Mouse (Mus musculus) kidney, postnatal 0 days (tissue): ENCODE results near the gene Tas1r1. TPM values are rescaled to one million over a fixed set of nuclear protein-coding genes. Genes with fewer than 3 reads are reported as not detected.
A peak's percentile ranks its signal among the peaks of the same experiment; 100 is the strongest.

ENCODE experiments used
- ATAC-seq: fragments of 200-750 bp; cut with Nextera tagmentation; replicated peaks from 2 replicates; pipeline ENCODE4 v1.8.0; 2017; ENCODE audit warnings: low read depth, moderate number of reproducible peaks, moderate TSS enrichment, moderate library complexity; ENCODE audit not compliant: low FRiP score
- DNase-seq: peaks from one replicate; pipeline ENCODE4 v3.0.0-alpha.2; 2016; ENCODE audit warnings: low spot score
- H3K27ac ChIP-seq: fragments of 300-500 bp; sonication (generic); 2 replicates; pipeline ENCODE4 v1.5.1; 2014; ENCODE audit warnings: mild to moderate bottlenecking
- H3K27me3 ChIP-seq: fragments of 300-500 bp; sonication (generic); 2 replicates; pipeline ENCODE4 v1.6.1; 2014; ENCODE audit warnings: low read length, mixed read lengths; ENCODE audit not compliant: insufficient read depth
- H3K36me3 ChIP-seq: fragments of 300-500 bp; sonication (generic); 2 replicates; pipeline ENCODE4 v1.6.1; 2014; ENCODE audit warnings: low read length, mixed read lengths; ENCODE audit not compliant: insufficient read depth
- H3K4me1 ChIP-seq: fragments of 300-500 bp; sonication (generic); replicated peaks from 2 replicates; pipeline ENCODE4 v1.6.1; 2014; ENCODE audit warnings: antibody characterized with exemption, low read length, mixed read lengths; ENCODE audit not compliant: insufficient read depth
- H3K4me2 ChIP-seq: fragments of 300-500 bp; sonication (generic); 2 replicates; pipeline ENCODE4 v1.6.1; 2014; ENCODE audit warnings: mild to moderate bottlenecking, low read length, moderate library complexity, mixed read lengths
- H3K4me3 ChIP-seq: fragments of 300-500 bp; sonication (generic); replicated peaks from 2 replicates; pipeline ENCODE4 v1.5.1; 2014; ENCODE audit warnings: low read depth, low read length
- H3K9ac ChIP-seq: fragments of 300-500 bp; sonication (generic); 2 replicates; pipeline ENCODE4 v1.6.1; 2014; ENCODE audit warnings: low read depth, low read length
- H3K9me3 ChIP-seq: fragments of 300-500 bp; sonication (generic); replicated peaks from 2 replicates; pipeline ENCODE4 v1.6.1; 2016; ENCODE audit warnings: low read length, inconsistent platforms, mixed read lengths
- CTCF ChIP-seq: IDR thresholded peaks from 2 replicates; pipeline ENCODE4 v1.5.1; 2016; ENCODE audit warnings: antibody characterized with exemption, low read depth, mild to moderate bottlenecking, moderate library complexity
- WGBS: fragments of 180-500 bp; shearing (Covaris S2); extraction: QIAGEN DNeasy Blood & Tissue Kit; methylation state at CpG from one replicate; pipeline ENCODE4 v1.1.7; 2014; 5-methylcytosine and 5-hydroxymethylcytosine counted together
- polyA plus RNA-seq: library from polyadenylated mRNA; unstranded; fragments of >200 nt; fragmentation: Nextera tagmentation; extraction: Ambion mirVana; gene quantifications from 2 replicates; pipeline ENCODE4 v1.2.1, GENCODE M21; 2015

Gene Tas1r1
- polyA plus RNA-seq, 1 experiment from 2014 or later, result 0.39 TPM

DNA sequence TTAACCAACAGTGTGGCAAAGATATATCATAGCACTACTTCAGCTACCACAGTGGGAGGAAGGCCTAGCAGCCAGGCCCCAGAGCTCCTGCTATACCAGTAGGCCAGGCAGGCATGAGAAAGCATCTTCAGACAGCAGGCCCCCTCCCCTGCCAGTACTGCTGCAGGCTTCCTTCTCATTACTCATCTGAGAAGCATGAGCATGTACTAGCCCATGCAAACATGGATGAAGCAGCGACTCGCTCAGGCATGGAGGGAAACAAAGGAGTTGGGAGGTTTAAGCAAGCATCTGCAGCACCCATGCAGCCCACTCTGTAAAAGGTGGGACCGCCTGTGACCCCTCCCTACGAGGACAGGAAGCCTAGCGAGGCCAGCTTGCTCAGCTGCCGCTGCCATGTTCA lies 19.3 kb downstream of the Tas1r1 start:
- Histone ChIP-seq H3K4me3 (no peak overlapping the region), H3K36me3 (peaks cover 48% of the 10 kb centered on the region), H3K9ac (no peak overlapping the region), H3K27me3 (no peaks in the 10 kb centered on the region), H3K27ac (no peak overlapping the region), H3K9me3 (no peaks in the 10 kb centered on the region), H3K4me2 (no peak overlapping the region), H3K4me1 (no peaks in the 10 kb centered on the region)
- ATAC-seq, result no peak
- WGBS, result 85% methylated on average over 6 of the region's 6 CpGs
- no peak for DNase-seq
- TF ChIP-seq CTCF, result no peak

DNA sequence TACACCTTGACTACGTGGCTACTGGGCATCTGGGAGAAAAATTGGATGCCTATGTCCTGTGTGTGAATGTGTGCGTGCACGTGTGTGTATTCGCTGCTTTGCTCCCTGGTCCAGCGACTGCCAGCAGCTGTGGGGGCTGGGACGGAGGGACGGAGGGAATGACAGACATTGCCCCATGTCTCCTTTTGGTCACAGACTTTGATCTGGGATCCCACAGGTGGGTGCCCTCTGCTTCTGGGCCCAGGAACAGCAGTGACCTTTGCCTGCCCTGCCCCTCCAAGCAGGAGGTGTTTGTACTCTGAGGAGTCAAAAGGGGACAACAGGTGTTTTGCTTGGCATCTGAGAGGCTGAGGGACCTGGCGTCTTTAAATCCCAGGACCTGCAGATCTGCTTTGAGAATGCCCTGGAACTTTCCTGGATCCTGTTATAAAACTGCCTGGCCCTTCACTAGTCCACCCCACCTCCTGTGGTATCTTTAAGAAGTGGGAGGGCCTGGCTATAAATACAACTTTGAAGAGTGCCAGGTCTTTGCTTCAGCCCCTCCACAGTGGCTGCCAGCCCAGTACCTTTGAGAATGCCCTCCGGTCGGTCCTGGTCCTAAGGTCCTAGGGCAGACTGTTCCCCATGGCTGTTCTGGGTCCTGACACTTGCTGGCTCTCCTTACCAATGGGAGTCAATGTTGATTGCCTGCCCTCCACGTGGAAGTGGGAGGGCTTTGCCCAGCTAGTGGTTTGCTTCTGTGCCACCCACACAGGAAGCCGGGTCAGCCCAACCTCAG lies 25.1 kb downstream of the Tas1r1 start:
- WGBS, result 73% methylated on average over 12 of the region's 12 CpGs
- DNase-seq, result no peak
- no peak overlapping the region for H3K4me2 ChIP-seq

DNA sequence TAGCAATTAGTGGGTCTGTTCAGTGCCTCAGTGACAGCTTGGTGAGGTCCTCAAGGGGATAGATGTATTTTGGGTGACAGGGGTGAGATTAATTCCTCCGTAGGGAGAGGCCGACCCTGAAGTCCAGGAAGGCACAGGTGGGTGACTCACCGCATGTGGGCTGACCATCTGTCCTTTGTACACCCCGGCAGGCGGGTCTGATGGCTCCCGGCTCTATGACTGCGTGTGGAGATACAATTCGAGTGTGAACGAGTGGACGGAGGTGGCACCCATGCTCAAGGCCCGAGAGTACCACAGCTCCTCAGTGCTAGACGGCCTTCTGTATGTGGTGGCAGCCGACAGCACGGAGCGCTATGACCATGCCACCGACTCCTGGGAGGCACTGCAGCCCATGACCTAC lies 26.3 kb downstream of the Tas1r1 start:
- 92% methylated on average over 16 of the region's 16 CpGs for WGBS
- Histone ChIP-seq H3K4me3 (no peak overlapping the region), H3K27ac (no peak overlapping the region), H3K36me3 (peaks cover 27% of the 10 kb centered on the region), H3K4me1 (peaks cover 26% of the 10 kb centered on the region), H3K4me2 (no peak overlapping the region), H3K9me3 (no peaks in the 10 kb centered on the region), H3K27me3 (no peaks in the 10 kb centered on the region), H3K9ac (no peak overlapping the region)
- DNase-seq (no peak), ATAC-seq (no peak)
- TF ChIP-seq CTCF, result no peak

More for the DNA sequence above, 25.1 kb downstream of the Tas1r1 start:
- Histone ChIP-seq H3K4me3 (no peak overlapping the region), H3K27me3 (no peaks in the 10 kb centered on the region), H3K9me3 (no peaks in the 10 kb centered on the region), H3K4me1 (peaks cover 16% of the 10 kb centered on the region), H3K36me3 (peaks cover 31% of the 10 kb centered on the region), H3K9ac (no peak overlapping the region), H3K27ac (no peak overlapping the region)
- ATAC-seq, result no peak
- no peak for TF ChIP-seq CTCF

DNA sequence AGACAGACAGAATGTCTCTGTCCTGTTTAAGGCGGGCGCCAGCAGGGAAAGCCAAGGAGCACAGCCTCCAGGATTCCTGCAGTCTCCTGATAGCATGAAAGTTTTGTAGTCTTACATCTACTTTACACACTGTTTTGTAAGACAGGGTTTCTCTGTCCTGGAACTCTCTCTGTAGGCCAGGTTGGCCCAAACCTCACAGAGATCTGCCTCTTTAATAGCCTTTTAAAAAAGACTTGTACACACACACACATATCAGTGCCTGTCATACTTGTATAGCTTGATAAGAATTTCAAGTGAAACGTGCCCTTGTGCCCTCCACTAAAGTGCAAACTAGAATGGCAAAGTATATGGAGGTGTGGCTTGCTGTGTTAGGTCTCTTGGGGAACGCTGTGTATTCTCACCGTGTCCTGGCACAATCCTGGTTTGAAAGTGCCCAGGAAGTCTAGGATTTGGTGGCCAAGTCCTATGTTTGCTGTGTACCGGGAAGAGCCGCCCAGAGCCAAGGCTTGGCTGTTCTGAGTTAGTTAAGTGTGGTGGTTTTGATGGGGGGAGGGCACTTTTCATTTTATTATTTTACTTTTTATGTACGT lies 27.1 kb downstream of the Tas1r1 start:
- no peak for DNase-seq
- WGBS, result 75% methylated on average over 8 of the region's 8 CpGs
- peaks cover 29% of the 10 kb centered on the region for H3K4me1 ChIP-seq

DNA sequence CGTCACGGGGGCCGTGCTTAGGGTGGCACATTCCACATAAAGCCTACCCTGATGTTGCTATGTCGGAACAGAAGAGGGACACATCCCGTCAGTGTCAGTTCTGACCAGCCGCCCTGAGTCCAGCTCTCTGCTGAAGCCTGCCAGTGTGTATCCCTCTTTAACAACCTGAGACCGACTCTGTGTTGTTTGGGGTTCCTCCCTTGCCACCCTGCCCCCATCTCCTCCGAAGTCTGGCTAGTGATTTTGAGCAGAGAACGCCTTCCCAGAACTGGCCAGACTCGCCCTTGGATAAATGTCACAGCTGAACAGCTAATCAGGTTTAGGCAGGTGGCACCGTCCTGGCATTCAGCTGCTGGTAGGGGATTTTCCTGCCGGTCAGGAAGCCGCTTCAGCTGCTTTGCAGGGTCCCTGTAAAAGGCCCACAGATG lies 27.6 kb downstream of the Tas1r1 start:
- no peak for ATAC-seq
- WGBS, result 12% methylated on average over 13 of the region's 13 CpGs
- DNase-seq, result no peak
- no peak for TF ChIP-seq CTCF
- peaks cover 29% of the 10 kb centered on the region for H3K4me1 ChIP-seq
- no peaks in the 10 kb centered on the region for H3K27me3 ChIP-seq
- no peaks in the 10 kb centered on the region for H3K9me3 ChIP-seq
- peak overlapping the region; percentile 67 for H3K4me3 ChIP-seq
- peak overlapping the region; percentile 64; the same call in 1 of the 2 replicates for H3K9ac ChIP-seq
- H3K36me3 ChIP-seq, result peaks cover 27% of the 10 kb centered on the region
- H3K4me2 ChIP-seq, result peak overlapping the region; percentile 100
- peak overlapping the region; percentile 93; the same call in 1 of the 2 replicates for H3K27ac ChIP-seq

More for the DNA sequence above, 27.1 kb downstream of the Tas1r1 start:
- Histone ChIP-seq H3K27ac (peak overlapping the region; percentile 2; the same call in 1 of the 2 replicates), H3K36me3 (peaks cover 27% of the 10 kb centered on the region), H3K4me3 (peak overlapping the region; percentile 67; the same call in 1 of the 2 replicates), H3K27me3 (no peaks in the 10 kb centered on the region), H3K9ac (peak overlapping the region; percentile 64; the same call in 1 of the 2 replicates), H3K4me2 (peak overlapping the region; percentile 100), H3K9me3 (no peaks in the 10 kb centered on the region)
- TF ChIP-seq CTCF, result no peak
- ATAC-seq, result no peak

DNA sequence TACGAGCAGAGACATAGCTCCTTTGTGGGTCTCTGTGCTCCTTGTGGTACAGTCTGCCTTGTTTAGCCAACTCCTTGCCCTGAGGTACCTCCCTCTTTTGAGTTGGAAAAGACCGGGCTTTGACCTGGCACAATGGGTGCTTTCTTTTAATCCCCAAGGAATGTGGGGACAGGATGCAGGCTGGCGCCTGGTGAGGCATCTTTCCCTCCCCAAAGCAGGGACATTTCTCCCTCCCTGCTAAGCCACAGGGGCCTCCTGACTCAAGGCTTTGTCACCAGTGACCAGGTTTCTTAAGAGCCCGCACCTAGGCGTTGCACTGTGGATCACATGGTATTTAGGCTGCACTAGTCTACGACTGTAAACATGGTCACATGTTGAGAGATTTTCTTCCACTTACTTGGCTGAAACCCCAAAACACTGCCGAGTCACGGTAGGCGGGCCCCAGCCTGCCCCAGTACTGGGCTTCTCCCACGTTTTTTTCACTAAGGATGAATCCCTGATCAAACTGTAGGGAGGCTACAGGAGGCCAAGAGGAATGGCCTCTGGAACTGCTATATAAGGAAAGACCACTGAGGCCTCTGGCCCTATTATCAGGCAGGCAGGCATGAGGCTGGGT lies 28.2 kb downstream of the Tas1r1 start:
- H3K4me2 ChIP-seq, result peak overlapping the region; percentile 100
- no peak for TF ChIP-seq CTCF
- H3K4me3 ChIP-seq, result peak overlapping the region; percentile 67
- peak overlapping the region; percentile 64 for H3K9ac ChIP-seq
- peak; percentile 64 for DNase-seq
- peaks cover 29% of the 10 kb centered on the region for H3K4me1 ChIP-seq
- H3K9me3 ChIP-seq, result no peaks in the 10 kb centered on the region
- H3K27me3 ChIP-seq, result no peaks in the 10 kb centered on the region
- peaks cover 22% of the 10 kb centered on the region; the same call in 1 of the 2 replicates for H3K36me3 ChIP-seq
- peak overlapping the region; percentile 93 for H3K27ac ChIP-seq
- 2% methylated on average over 10 of the region's 10 CpGs for WGBS
- 0 out of 2 replicates have a peak, but pooled peaks have one; percentile 8 for ATAC-seq
